Mouse (Mus musculus): Measurements from ENCODE around the gene Adprm. TPM values are rescaled to one million over a fixed set of nuclear protein-coding genes. Genes with fewer than 3 reads are reported as not detected.
A peak's percentile ranks its signal among the peaks of the same experiment; 100 is the strongest.

Gene Adprm
- polyA plus RNA-seq, 1 experiment: 30.6 TPM

- Histone ChIP-seq H3K27ac (ENCODE audit: insufficient read depth, low read length) (peak overlapping the region; percentile 46), H3K4me3 (ENCODE audit: low read depth, low read length) (peak overlapping the region; percentile 99), H3K9ac (ENCODE audit: low read depth, poor library complexity, severe bottlenecking) (peak overlapping the region; percentile 91), H3K36me3 (ENCODE audit: control insufficient read depth, insufficient read depth, low read length, poor library complexity, severe bottlenecking) (peaks cover 18% of the 10 kb centered on the region), H3K27me3 (ENCODE audit: control insufficient read depth, insufficient read depth, low read length, poor library complexity, severe bottlenecking) (no peaks in the 10 kb centered on the region), H3K4me1 (ENCODE audit: control insufficient read depth, insufficient read depth, low read length) (peaks cover 3% of the 10 kb centered on the region), H3K9me3 (replicated peaks; ENCODE audit: control insufficient read depth, insufficient read depth, low read length, poor library complexity, severe bottlenecking) (no peaks in the 10 kb centered on the region)
- TF ChIP-seq CTCF (IDR thresholded peaks at IDR 0.05; ENCODE audit: low read depth, low read length): no peak
- TF ChIP-seq EP300 (IDR thresholded peaks at IDR 0.05; ENCODE audit: insufficient read depth, low read depth, low read length): no peak
- no peak for TF ChIP-seq POLR2A (IDR thresholded peaks at IDR 0.05; ENCODE audit: insufficient read depth, low read length)
Observed at GRCm38 (mm10) chr11:67051676-67052320, 596 bp downstream of the Adprm start.

GRCm38 (mm10) chr11:67049256-67049655 lies 3.1 kb downstream of the Adprm start:
- Histone ChIP-seq H3K9ac (ENCODE audit: low read depth, poor library complexity, severe bottlenecking) (no peak overlapping the region), H3K27ac (ENCODE audit: insufficient read depth, low read length) (no peak overlapping the region), H3K4me1 (ENCODE audit: control insufficient read depth, insufficient read depth, low read length) (peaks cover 3% of the 10 kb centered on the region), H3K36me3 (ENCODE audit: control insufficient read depth, insufficient read depth, low read length, poor library complexity, severe bottlenecking) (peaks cover 2% of the 10 kb centered on the region; the same call in 1 of the 2 replicates), H3K9me3 (replicated peaks; ENCODE audit: control insufficient read depth, insufficient read depth, low read length, poor library complexity, severe bottlenecking) (no peaks in the 10 kb centered on the region), H3K4me3 (ENCODE audit: low read depth, low read length) (no peak overlapping the region), H3K27me3 (ENCODE audit: control insufficient read depth, insufficient read depth, low read length, poor library complexity, severe bottlenecking) (no peaks in the 10 kb centered on the region)
- TF ChIP-seq CTCF (IDR thresholded peaks at IDR 0.05; ENCODE audit: low read depth, low read length) (no peak), POLR2A (IDR thresholded peaks at IDR 0.05; ENCODE audit: insufficient read depth, low read length) (no peak), EP300 (IDR thresholded peaks at IDR 0.05; ENCODE audit: insufficient read depth, low read depth, low read length) (no peak)

- Histone ChIP-seq H3K36me3 (ENCODE audit: control insufficient read depth, insufficient read depth, low read length, poor library complexity, severe bottlenecking) (0 out of 2 replicates have a peak, but pooled peaks cover 2% of the 10 kb centered on the region), H3K27me3 (ENCODE audit: control insufficient read depth, insufficient read depth, low read length, poor library complexity, severe bottlenecking) (no peaks in the 10 kb centered on the region), H3K9me3 (replicated peaks; ENCODE audit: control insufficient read depth, insufficient read depth, low read length, poor library complexity, severe bottlenecking) (no peaks in the 10 kb centered on the region), H3K4me1 (ENCODE audit: control insufficient read depth, insufficient read depth, low read length) (peaks cover 3% of the 10 kb centered on the region), H3K4me3 (ENCODE audit: low read depth, low read length) (no peak overlapping the region), H3K27ac (ENCODE audit: insufficient read depth, low read length) (no peak overlapping the region), H3K9ac (ENCODE audit: low read depth, poor library complexity, severe bottlenecking) (0 out of 2 replicates have a peak overlapping the region, but pooled peaks have one; percentile 15)
- TF ChIP-seq EP300 (IDR thresholded peaks at IDR 0.05; ENCODE audit: insufficient read depth, low read depth, low read length) (no peak), POLR2A (IDR thresholded peaks at IDR 0.05; ENCODE audit: insufficient read depth, low read length) (no peak), CTCF (IDR thresholded peaks at IDR 0.05; ENCODE audit: low read depth, low read length) (no peak)
Observed at GRCm38 (mm10) chr11:67048496-67048895, 3.9 kb downstream of the Adprm start.

- H3K27me3 ChIP-seq (ENCODE audit: control insufficient read depth, insufficient read depth, low read length, poor library complexity, severe bottlenecking): no peaks in the 10 kb centered on the region
- no peak overlapping the region for H3K4me3 ChIP-seq (ENCODE audit: low read depth, low read length)
- 0 out of 2 replicates have a peak, but pooled peaks cover 2% of the 10 kb centered on the region for H3K36me3 ChIP-seq (ENCODE audit: control insufficient read depth, insufficient read depth, low read length, poor library complexity, severe bottlenecking)
- H3K9ac ChIP-seq (ENCODE audit: low read depth, poor library complexity, severe bottlenecking): no peak overlapping the region
- no peak overlapping the region for H3K27ac ChIP-seq (ENCODE audit: insufficient read depth, low read length)
- peaks cover 3% of the 10 kb centered on the region for H3K4me1 ChIP-seq (ENCODE audit: control insufficient read depth, insufficient read depth, low read length)
- H3K9me3 ChIP-seq (replicated peaks; ENCODE audit: control insufficient read depth, insufficient read depth, low read length, poor library complexity, severe bottlenecking): no peaks in the 10 kb centered on the region
- TF ChIP-seq CTCF (IDR thresholded peaks at IDR 0.05; ENCODE audit: low read depth, low read length) (no peak), EP300 (IDR thresholded peaks at IDR 0.05; ENCODE audit: insufficient read depth, low read depth, low read length) (no peak), POLR2A (IDR thresholded peaks at IDR 0.05; ENCODE audit: insufficient read depth, low read length) (no peak)
Observed at GRCm38 (mm10) chr11:67047199-67047598, 5.2 kb downstream of the Adprm start.

- Histone ChIP-seq H3K4me1 (ENCODE audit: control insufficient read depth, insufficient read depth, low read length) (peaks cover 3% of the 10 kb centered on the region), H3K9me3 (replicated peaks; ENCODE audit: control insufficient read depth, insufficient read depth, low read length, poor library complexity, severe bottlenecking) (no peaks in the 10 kb centered on the region), H3K27me3 (ENCODE audit: control insufficient read depth, insufficient read depth, low read length, poor library complexity, severe bottlenecking) (no peaks in the 10 kb centered on the region), H3K4me3 (ENCODE audit: low read depth, low read length) (no peak overlapping the region), H3K36me3 (ENCODE audit: control insufficient read depth, insufficient read depth, low read length, poor library complexity, severe bottlenecking) (peaks cover 20% of the 10 kb centered on the region), H3K9ac (ENCODE audit: low read depth, poor library complexity, severe bottlenecking) (no peak overlapping the region), H3K27ac (ENCODE audit: insufficient read depth, low read length) (0 out of 2 replicates have a peak overlapping the region, but pooled peaks have one; percentile 61)
- no peak for TF ChIP-seq CTCF (IDR thresholded peaks at IDR 0.05; ENCODE audit: low read depth, low read length)
- no peak for TF ChIP-seq EP300 (IDR thresholded peaks at IDR 0.05; ENCODE audit: insufficient read depth, low read depth, low read length)
- no peak for TF ChIP-seq POLR2A (IDR thresholded peaks at IDR 0.05; ENCODE audit: insufficient read depth, low read length)
Observed at GRCm38 (mm10) chr11:67044959-67045358, 7.4 kb downstream of the Adprm start.

GRCm38 (mm10) chr11:67043007-67043406 lies 9.4 kb downstream of the Adprm start:
- H3K27ac ChIP-seq (ENCODE audit: insufficient read depth, low read length): peak overlapping the region; percentile 68
- H3K4me1 ChIP-seq (ENCODE audit: control insufficient read depth, insufficient read depth, low read length): no peaks in the 10 kb centered on the region
- H3K9me3 ChIP-seq (replicated peaks; ENCODE audit: control insufficient read depth, insufficient read depth, low read length, poor library complexity, severe bottlenecking): no peaks in the 10 kb centered on the region
- H3K36me3 ChIP-seq (ENCODE audit: control insufficient read depth, insufficient read depth, low read length, poor library complexity, severe bottlenecking): peaks cover 24% of the 10 kb centered on the region
- peak overlapping the region; percentile 38 for H3K4me3 ChIP-seq (ENCODE audit: low read depth, low read length)
- no peaks in the 10 kb centered on the region for H3K27me3 ChIP-seq (ENCODE audit: control insufficient read depth, insufficient read depth, low read length, poor library complexity, severe bottlenecking)
- TF ChIP-seq POLR2A (IDR thresholded peaks at IDR 0.05; ENCODE audit: insufficient read depth, low read length) (no peak), CTCF (IDR thresholded peaks at IDR 0.05; ENCODE audit: low read depth, low read length) (no peak), EP300 (IDR thresholded peaks at IDR 0.05; ENCODE audit: insufficient read depth, low read depth, low read length) (no peak)
- peak overlapping the region; percentile 27; the same call in 1 of the 2 replicates for H3K9ac ChIP-seq (ENCODE audit: low read depth, poor library complexity, severe bottlenecking)

All from ES-Bruce4 (cell line).